8 mouse cellular contexts compared by ENCODE assay signal in the genomic region with DNA sequence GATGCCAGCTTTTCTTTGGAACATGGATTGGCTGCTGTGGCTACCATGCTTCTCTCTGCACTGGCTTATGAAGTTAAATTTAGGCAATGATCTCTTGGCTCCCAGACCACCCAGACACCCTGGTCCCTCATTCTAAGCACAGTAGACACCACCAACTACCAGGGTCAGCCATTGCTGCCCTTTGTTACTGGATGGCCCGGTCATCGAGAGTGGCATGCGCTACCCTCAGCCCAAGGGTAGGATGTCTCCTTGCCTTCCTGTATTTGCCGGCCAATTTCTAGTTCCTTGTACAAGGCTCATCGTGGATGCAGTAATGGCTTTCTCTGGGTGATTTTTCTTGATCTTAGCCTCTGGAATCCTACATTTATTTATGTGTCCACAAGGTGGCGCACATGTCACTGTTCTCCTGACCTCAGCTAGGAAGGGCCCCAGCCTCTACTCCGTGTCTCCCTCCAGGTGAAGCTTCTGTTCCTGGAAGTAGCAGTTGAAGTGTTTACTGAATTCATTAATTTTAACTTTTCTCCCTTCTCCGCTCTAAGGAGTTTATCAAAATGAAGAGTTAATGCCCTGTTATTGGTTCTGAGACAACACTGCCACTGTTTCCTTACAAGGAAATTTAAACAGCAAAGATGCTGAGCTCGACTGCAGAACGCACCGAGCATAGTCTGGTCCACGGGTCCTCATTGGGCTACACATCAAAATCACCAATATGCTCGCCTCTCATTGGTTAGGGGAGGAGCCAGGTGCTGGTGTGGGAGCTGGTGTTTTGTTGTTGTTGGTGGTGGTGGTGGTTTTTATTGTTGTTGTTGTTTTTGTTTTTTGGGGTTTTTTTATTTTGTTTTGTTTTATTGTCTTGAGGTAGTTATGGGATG.
DNase-seq lines count a peak whose midpoint lies in the region; ATAC-seq and TF ChIP-seq lines count a peak whose summit lies in the region.

No protein-coding gene starts in this region.

- no peak overlapping the region for H3K9ac ChIP-seq in kidney, embryonic 16.5 days (replicated peaks; ENCODE audit: low read length)

- ATAC-seq in Patski, result peak; percentile 83
- peak; percentile 86 for ATAC-seq in granulocyte monocyte progenitor cell, adult 5-6 weeks (replicated peaks; ENCODE audit: poor library complexity, severe bottlenecking)
- peak; percentile 78 for ATAC-seq in kidney, embryonic 16.5 days (ENCODE audit: low FRiP score, low TSS enrichment)

- in situ Hi-C loops in Patski (cut with MboI; ENCODE audit: low pct_unique_long_range_greater_than_20kb), result loop anchor here (5.0 to 10.0 kb wide), 4 partner anchors 178 to 420 kb away; partner anchors contain the start of gene Sdhaf4

- no peaks in the 10 kb centered on the region for H3K36me3 ChIP-seq in kidney, embryonic 16.5 days (ENCODE audit: insufficient read depth, low read length)

- peak; percentile 74 for TF ChIP-seq CTCF in gastrocnemius, adult 2 months (IDR thresholded peaks at IDR 0.05)
- TF ChIP-seq CTCF in Patski (IDR thresholded peaks at IDR 0.05), result peak; percentile 82

- WGBS in kidney, embryonic 16.5 days, result 41% methylated on average over 13 of the region's 13 CpGs

- CTCF ChIA-PET in Patski (lab: Charles Lee), result interaction anchor here (0.7 to 2.4 kb wide), 6 partner anchors 9 to 422 kb away, joined by 3 to 34 read pairs (median 4); no protein-coding TSS in a partner anchor

- no peak overlapping the region for H3K4me2 ChIP-seq in kidney, embryonic 16.5 days (replicated peaks; ENCODE audit: low read depth, low read length)

- no peaks in the 10 kb centered on the region for H3K4me1 ChIP-seq in kidney, embryonic 16.5 days (ENCODE audit: insufficient read depth, low read length)

- H3K9me3 ChIP-seq in kidney, embryonic 16.5 days (ENCODE audit: low read length), result no peaks in the 10 kb centered on the region

- no peak overlapping the region for H3K27ac ChIP-seq in gastrocnemius, adult 2 months
- H3K27ac ChIP-seq in kidney, embryonic 16.5 days (ENCODE audit: low read length), result no peak overlapping the region

- H3K27me3 ChIP-seq in Patski, result no peaks in the 10 kb centered on the region
- no peaks in the 10 kb centered on the region for H3K27me3 ChIP-seq in kidney, embryonic 16.5 days (ENCODE audit: insufficient read depth, low read length)

- intact Hi-C loops in gastrocnemius, adult 2 months (cut with DNase I), result loop anchor here (5.0 to 10.0 kb wide), 2 partner anchors 205 to 428 kb away; no protein-coding TSS in a partner anchor

- POLR2A ChIA-PET in Patski (lab: Charles Lee), result interaction anchor here (0.8 kb wide), 1 partner anchor 272 kb away, joined by 3 read pairs; no protein-coding TSS in a partner anchor

- no peak overlapping the region for H3K4me3 ChIP-seq in gastrocnemius, adult 2 months
- no peak overlapping the region for H3K4me3 ChIP-seq in kidney, embryonic 16.5 days (ENCODE audit: low read length)

- DNase-seq in gastrocnemius, adult 2 months, result peak; percentile 42
- no peak for DNase-seq in gastrocnemius, postnatal 25 days
- DNase-seq in Patski (ENCODE audit: low read depth, low spot score), result peak; percentile 6
- peak; percentile 83 to 87 for DNase-seq in cerebellum, postnatal 10 days
- DNase-seq in lung, postnatal 14 days, result peak; percentile 63
- DNase-seq in right cerebral cortex, postnatal 4 days, result peak; percentile 32
